Comparison of ENCODE assay signal across 7 mouse cellular contexts in genomic region chr4:131916425-131916824, GRCm38 (mm10). TPM values are rescaled to one million over a fixed set of nuclear protein-coding genes. Genes with fewer than 3 reads are reported as not detected.
DNase-seq lines count a peak whose midpoint lies in the region; ATAC-seq and TF ChIP-seq lines count a peak whose summit lies in the region.

No protein-coding gene starts in this region.

- TF ChIP-seq POLR2A in spleen, adult 2 months (IDR thresholded peaks at IDR 0.05; ENCODE audit: low read depth, low read length), result no peak

- WGBS in spleen, adult 2 months, result 3% methylated on average over 15 of the region's 15 CpGs

- peaks cover 37% of the 10 kb centered on the region for H3K36me3 ChIP-seq in megakaryocyte, embryonic 14.5 days (replicated peaks; ENCODE audit: low read length)
- H3K36me3 ChIP-seq in spleen, adult 2 months (ENCODE audit: control insufficient read depth, insufficient read depth, low read length), result no peaks in the 10 kb centered on the region

- peak overlapping the region; percentile 78 for H3K4me3 ChIP-seq in megakaryocyte, embryonic 14.5 days (replicated peaks)
- H3K4me3 ChIP-seq in spleen, adult 2 months (ENCODE audit: extremely low read depth, insufficient read depth, insufficient read length), result no peak overlapping the region

- peak; percentile 47 to 75; a peak in 3 of 4 replicates for ATAC-seq in hematopoietic stem cell, adult 5-6 weeks (replicated peaks in 1 of 2; ENCODE audit: insufficient read depth in 1 of 2, low FRiP score in 2 of 2, low TSS enrichment in 1 of 2, low read depth in 1 of 2, poor library complexity in 2 of 2, severe bottlenecking in 2 of 2)

- DNase-seq in Muller cell, postnatal 12 days (ENCODE audit: inconsistent ontology term), result peak; percentile 74
- DNase-seq in c-Kit-positive CD71-positive TER-119-negative erythroid progenitor cells, embryonic 14.5 days (ENCODE audit: low read depth), result peak; percentile 51
- peak; percentile 69 for DNase-seq in forelimb bud, embryonic 11.5 days (ENCODE audit: low read depth, low spot score)
- DNase-seq in left cerebral cortex, adult 8-10 months (ENCODE audit: low spot score in 2 of 2), result peak; percentile 61 to 62
- DNase-seq in spleen, adult 2 months (ENCODE audit: low read depth in 1 of 2, low spot score in 2 of 2), result peak; percentile 17 to 61

- peaks cover 77% of the 10 kb centered on the region for H3K4me1 ChIP-seq in megakaryocyte, embryonic 14.5 days
- peaks cover 2% of the 10 kb centered on the region; the same call in 1 of the 2 replicates for H3K4me1 ChIP-seq in spleen, adult 2 months (ENCODE audit: control insufficient read depth, insufficient read depth, insufficient read length)

- no peaks in the 10 kb centered on the region for H3K9me3 ChIP-seq in megakaryocyte, embryonic 14.5 days

- peaks cover 89% of the 10 kb centered on the region for H3K27me3 ChIP-seq in megakaryocyte, embryonic 14.5 days (replicated peaks)
- peaks cover 20% of the 10 kb centered on the region for H3K27me3 ChIP-seq in spleen, adult 2 months (ENCODE audit: control insufficient read depth, insufficient read depth, low read length)

- no peak overlapping the region for H3K27ac ChIP-seq in spleen, adult 2 months (ENCODE audit: insufficient read depth, low read length)

- TF ChIP-seq CTCF in spleen, adult 2 months (IDR thresholded peaks at IDR 0.05; ENCODE audit: extremely low read depth, insufficient read depth, insufficient read length, insufficient replicate concordance), result peak; percentile 91

RNA-seq across cellular contexts. Expression of gene Tmem200b, which starts 5.1 kb away (rescaled TPM):
- 0.79 TPM in 1 of 2 replicates, not detected in the other for total RNA-seq in hematopoietic stem cell, adult 5-6 weeks (2017)
- 10 to 100 TPM in 3 of 4 experiments, 1 to 10 TPM in 1; 9.5 to 11.6 (median 10.2) TPM for total RNA-seq in left cerebral cortex, adult 8-10 months (2022)
- not detected in 2 replicates for polyA plus RNA-seq in megakaryocyte, embryonic 14.5 days (2012; ENCODE audit: insufficient read depth, low replicate concordance)
- polyA plus RNA-seq in spleen, adult 2 months (2012; rRNA removed), result 11.4 and 17.3 TPM in 2 replicates

RNA-seq across cellular contexts. Expression of gene Srsf4, which starts 43.0 kb away (rescaled TPM):
- 66.5 and 97.5 TPM in 2 replicates for total RNA-seq in hematopoietic stem cell, adult 5-6 weeks (2017)
- 10 to 100 TPM; 59.8 to 68.7 (median 65.7) TPM for total RNA-seq in left cerebral cortex, adult 8-10 months (2022)
- polyA plus RNA-seq in megakaryocyte, embryonic 14.5 days (2012; ENCODE audit: insufficient read depth, low replicate concordance), result 53.8 and 135 TPM in 2 replicates
- polyA plus RNA-seq in spleen, adult 2 months (2012; rRNA removed), result 28.8 and 31.9 TPM in 2 replicates
